Mouse (Mus musculus): Measurements from ENCODE around the gene Zfp750. TPM values are rescaled to one million over a fixed set of nuclear protein-coding genes. Genes with fewer than 3 reads are reported as not detected.

Gene Zfp750
- total RNA-seq, 1 experiment, result 1.5 TPM

GRCm38 (mm10) chr11:121559527-121560293, 40.6 kb upstream of the Zfp750 start:
- Histone ChIP-seq H3K9ac (ENCODE audit: insufficient read depth, low read depth, low read length, poor library complexity, severe bottlenecking) (no peak overlapping the region), H3K36me3 (ENCODE audit: control insufficient read depth, insufficient read depth, low read length, poor library complexity, severe bottlenecking) (no peaks in the 10 kb centered on the region), H3K9me3 (ENCODE audit: control insufficient read depth, insufficient read depth, low read depth, low read length) (no peaks in the 10 kb centered on the region), H3K27ac (ENCODE audit: insufficient read depth, low read depth, low read length, poor library complexity, severe bottlenecking) (no peak overlapping the region), H3K4me3 (ENCODE audit: insufficient read depth in 1 of 2, low read depth in 1 of 2, low read length in 2 of 2, poor library complexity in 1 of 2, severe bottlenecking in 1 of 2) (no peak overlapping the region), H3K4me1 (ENCODE audit: control insufficient read depth in 2 of 2, insufficient read depth in 2 of 2, low read length in 2 of 2, poor library complexity in 1 of 2) (no peaks in the 10 kb centered on the region)
- TF ChIP-seq CHD2 (IDR thresholded peaks at IDR 0.05; ENCODE audit: low read depth, low read length) (no peak), HCFC1 (IDR thresholded peaks at IDR 0.05; ENCODE audit: borderline replicate concordance, insufficient read depth, low read length) (no peak), ZC3H11A (IDR thresholded peaks at IDR 0.05; ENCODE audit: borderline replicate concordance, low read depth, low read length) (no peak), ZNF384 (IDR thresholded peaks at IDR 0.05; ENCODE audit: low read depth, low read length) (no peak), MAFK (IDR thresholded peaks at IDR 0.05; ENCODE audit: insufficient read depth, low read depth, low read length) (no peak)
- no peak for DNase-seq (ENCODE audit: low read depth, low spot score)
- in situ Hi-C loops (cut with MboI; ENCODE audit: low sequenced_read_pairs in 2 of 2, unreplicated experiment in 2 of 2), result no loop called here

GRCm38 (mm10) chr11:121558522-121558921, 39.4 kb upstream of the Zfp750 start:
- Histone ChIP-seq H3K9me3 (ENCODE audit: control insufficient read depth, insufficient read depth, low read depth, low read length) (no peaks in the 10 kb centered on the region), H3K36me3 (ENCODE audit: control insufficient read depth, insufficient read depth, low read length, poor library complexity, severe bottlenecking) (no peaks in the 10 kb centered on the region), H3K27ac (ENCODE audit: insufficient read depth, low read depth, low read length, poor library complexity, severe bottlenecking) (no peak overlapping the region), H3K4me1 (ENCODE audit: control insufficient read depth in 2 of 2, insufficient read depth in 2 of 2, low read length in 2 of 2, poor library complexity in 1 of 2) (no peaks in the 10 kb centered on the region), H3K4me3 (ENCODE audit: insufficient read depth in 1 of 2, low read depth in 1 of 2, low read length in 2 of 2, poor library complexity in 1 of 2, severe bottlenecking in 1 of 2) (no peak overlapping the region), H3K9ac (ENCODE audit: insufficient read depth, low read depth, low read length, poor library complexity, severe bottlenecking) (no peak overlapping the region)
- no peak for DNase-seq (ENCODE audit: low read depth, low spot score)
- in situ Hi-C loops (cut with MboI; ENCODE audit: low sequenced_read_pairs in 2 of 2, unreplicated experiment in 2 of 2), result no loop called here
- TF ChIP-seq CHD2 (IDR thresholded peaks at IDR 0.05; ENCODE audit: low read depth, low read length), result no peak
- no peak for TF ChIP-seq ZC3H11A (IDR thresholded peaks at IDR 0.05; ENCODE audit: borderline replicate concordance, low read depth, low read length)
- TF ChIP-seq HCFC1 (IDR thresholded peaks at IDR 0.05; ENCODE audit: borderline replicate concordance, insufficient read depth, low read length), result no peak
- no peak for TF ChIP-seq ZNF384 (IDR thresholded peaks at IDR 0.05; ENCODE audit: low read depth, low read length)
- no peak for TF ChIP-seq MAFK (IDR thresholded peaks at IDR 0.05; ENCODE audit: insufficient read depth, low read depth, low read length)

GRCm38 (mm10) chr11:121557946-121558345, 38.8 kb upstream of the Zfp750 start:
- DNase-seq (ENCODE audit: low read depth, low spot score), result no peak
- H3K9me3 ChIP-seq (ENCODE audit: control insufficient read depth, insufficient read depth, low read depth, low read length), result no peaks in the 10 kb centered on the region
- H3K4me3 ChIP-seq (ENCODE audit: insufficient read depth in 1 of 2, low read depth in 1 of 2, low read length in 2 of 2, poor library complexity in 1 of 2, severe bottlenecking in 1 of 2), result no peak overlapping the region
- no peak overlapping the region for H3K9ac ChIP-seq (ENCODE audit: insufficient read depth, low read depth, low read length, poor library complexity, severe bottlenecking)
- no peaks in the 10 kb centered on the region for H3K36me3 ChIP-seq (ENCODE audit: control insufficient read depth, insufficient read depth, low read length, poor library complexity, severe bottlenecking)
- H3K27ac ChIP-seq (ENCODE audit: insufficient read depth, low read depth, low read length, poor library complexity, severe bottlenecking), result no peak overlapping the region
- H3K4me1 ChIP-seq (ENCODE audit: control insufficient read depth in 2 of 2, insufficient read depth in 2 of 2, low read length in 2 of 2, poor library complexity in 1 of 2), result no peaks in the 10 kb centered on the region
- TF ChIP-seq CHD2 (IDR thresholded peaks at IDR 0.05; ENCODE audit: low read depth, low read length), result no peak
- TF ChIP-seq ZC3H11A (IDR thresholded peaks at IDR 0.05; ENCODE audit: borderline replicate concordance, low read depth, low read length), result no peak
- TF ChIP-seq MAFK (IDR thresholded peaks at IDR 0.05; ENCODE audit: insufficient read depth, low read depth, low read length), result no peak
- no peak for TF ChIP-seq ZNF384 (IDR thresholded peaks at IDR 0.05; ENCODE audit: low read depth, low read length)
- in situ Hi-C loops (cut with MboI; ENCODE audit: low sequenced_read_pairs in 2 of 2, unreplicated experiment in 2 of 2), result no loop called here

GRCm38 (mm10) chr11:121556727-121557126, 37.6 kb upstream of the Zfp750 start:
- H3K4me3 ChIP-seq (ENCODE audit: insufficient read depth in 1 of 2, low read depth in 1 of 2, low read length in 2 of 2, poor library complexity in 1 of 2, severe bottlenecking in 1 of 2), result no peak overlapping the region
- H3K9me3 ChIP-seq (ENCODE audit: control insufficient read depth, insufficient read depth, low read depth, low read length), result no peaks in the 10 kb centered on the region
- no peaks in the 10 kb centered on the region for H3K4me1 ChIP-seq (ENCODE audit: control insufficient read depth in 2 of 2, insufficient read depth in 2 of 2, low read length in 2 of 2, poor library complexity in 1 of 2)
- H3K36me3 ChIP-seq (ENCODE audit: control insufficient read depth, insufficient read depth, low read length, poor library complexity, severe bottlenecking), result no peaks in the 10 kb centered on the region
- DNase-seq (ENCODE audit: low read depth, low spot score), result no peak
- TF ChIP-seq MAFK (IDR thresholded peaks at IDR 0.05; ENCODE audit: insufficient read depth, low read depth, low read length) (no peak), CHD2 (IDR thresholded peaks at IDR 0.05; ENCODE audit: low read depth, low read length) (no peak), HCFC1 (IDR thresholded peaks at IDR 0.05; ENCODE audit: borderline replicate concordance, insufficient read depth, low read length) (no peak), ZC3H11A (IDR thresholded peaks at IDR 0.05; ENCODE audit: borderline replicate concordance, low read depth, low read length) (no peak), ZNF384 (IDR thresholded peaks at IDR 0.05; ENCODE audit: low read depth, low read length) (no peak)
- no peak overlapping the region for H3K27ac ChIP-seq (ENCODE audit: insufficient read depth, low read depth, low read length, poor library complexity, severe bottlenecking)
- no peak overlapping the region for H3K9ac ChIP-seq (ENCODE audit: insufficient read depth, low read depth, low read length, poor library complexity, severe bottlenecking)
- in situ Hi-C loops (cut with MboI; ENCODE audit: low sequenced_read_pairs in 2 of 2, unreplicated experiment in 2 of 2), result no loop called here
